Mouse (Mus musculus): ENCODE data around the gene Lrp2.
"Not testable (repeated sequence)": the region's sequence is repeated elsewhere in the genome, so short reads cannot be mapped to it uniquely, and the experiment has no call there.

Lrp2 gene

GRCm38 (mm10) chr2:69582068-69582467 is 3.8 kb downstream of the Lrp2 start:
- DNase-seq: not testable (repeated sequence)

GRCm38 (mm10) chr2:69580091-69580490 is 5.8 kb downstream of the Lrp2 start:
- no peak for DNase-seq

GRCm38 (mm10) chr2:69578206-69578605 is 7.7 kb downstream of the Lrp2 start:
- DNase-seq: no peak

- no peak for DNase-seq
Observed at GRCm38 (mm10) chr2:69576531-69576930, 9.3 kb downstream of the Lrp2 start.

- DNase-seq: no peak
Observed at GRCm38 (mm10) chr2:69574934-69575333, 10.9 kb downstream of the Lrp2 start.

- DNase-seq: no peak
Observed at GRCm38 (mm10) chr2:69574261-69574660, 11.6 kb downstream of the Lrp2 start.

- no peak for DNase-seq
Observed at GRCm38 (mm10) chr2:69573733-69574054, 12.2 kb downstream of the Lrp2 start.

GRCm38 (mm10) chr2:69573038-69573732 is 12.7 kb downstream of the Lrp2 start:
- no peak for DNase-seq

GRCm38 (mm10) chr2:69570556-69570955 is 15.3 kb downstream of the Lrp2 start:
- no peak for DNase-seq

GRCm38 (mm10) chr2:69566281-69566680 is 19.6 kb downstream of the Lrp2 start:
- no peak for DNase-seq

GRCm38 (mm10) chr2:69563492-69563891 is 22.4 kb downstream of the Lrp2 start:
- no peak for DNase-seq

- no peak for DNase-seq
Observed at GRCm38 (mm10) chr2:69562761-69563160, 23.1 kb downstream of the Lrp2 start.

- DNase-seq: no peak
Observed at GRCm38 (mm10) chr2:69560221-69560620, 25.6 kb downstream of the Lrp2 start.

- no peak for DNase-seq
Observed at GRCm38 (mm10) chr2:69559380-69559779, 26.5 kb downstream of the Lrp2 start.

GRCm38 (mm10) chr2:69556686-69557085 is 29.2 kb downstream of the Lrp2 start:
- no peak for DNase-seq

GRCm38 (mm10) chr2:69551639-69552038 is 34.2 kb downstream of the Lrp2 start:
- no peak for DNase-seq

GRCm38 (mm10) chr2:69546823-69547222 is 39.0 kb downstream of the Lrp2 start:
- DNase-seq: no peak

- no peak for DNase-seq
Observed at GRCm38 (mm10) chr2:69536018-69536417, 49.8 kb downstream of the Lrp2 start.

- no peak for DNase-seq
Observed at GRCm38 (mm10) chr2:69531528-69532055, 54.3 kb downstream of the Lrp2 start.

GRCm38 (mm10) chr2:69530691-69531527 is 55.0 kb downstream of the Lrp2 start:
- no peak for DNase-seq

- no peak for DNase-seq
Observed at GRCm38 (mm10) chr2:69530126-69530525, 55.7 kb downstream of the Lrp2 start.

GRCm38 (mm10) chr2:69520273-69520672 is 65.6 kb downstream of the Lrp2 start:
- no peak for DNase-seq

- no peak for DNase-seq
Observed at GRCm38 (mm10) chr2:69518307-69518706, 67.6 kb downstream of the Lrp2 start.

GRCm38 (mm10) chr2:69511766-69512165 is 74.1 kb downstream of the Lrp2 start:
- DNase-seq: no peak
